Comparison of ENCODE assay signal across 9 mouse cellular contexts in the genomic region with DNA sequence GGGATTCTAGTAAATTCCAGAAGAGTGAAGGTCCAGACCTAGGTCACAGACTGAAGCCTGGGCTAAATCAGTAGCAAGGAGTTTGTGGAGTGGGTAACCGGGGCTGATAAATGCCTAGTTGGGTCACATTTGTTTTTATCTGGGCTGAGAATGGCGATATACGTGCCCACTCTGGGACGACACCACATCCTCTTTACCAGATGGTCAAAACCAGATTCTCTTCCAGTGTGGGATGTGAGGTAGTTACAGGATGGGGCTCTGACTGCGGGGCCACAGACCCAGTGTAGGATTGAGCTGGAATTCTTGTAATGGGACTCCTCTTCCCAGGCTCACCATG. TPM values are rescaled to one million over a fixed set of nuclear protein-coding genes. Genes with fewer than 3 reads are reported as not detected.
DNase-seq lines count a peak whose midpoint lies in the region; ATAC-seq and TF ChIP-seq lines count a peak whose summit lies in the region.
"Had no signal": no experiment of that assay in that cellular context is flagged by ENCODE, and none has a peak within 500 bp of the region (broad histone marks: within the 10 kb centered on the region; RNA-seq: fewer than 3 reads in every experiment).

No protein-coding gene starts in this region.

- H3K4me3 ChIP-seq in heart, embryonic 15.5 days = peak overlapping the region; percentile 20
- no peak overlapping the region for H3K4me3 ChIP-seq in midbrain, embryonic 11.5 days (ENCODE audit: low read depth, low read length)
- H3K4me3 ChIP-seq in midbrain, postnatal 0 days (ENCODE audit: low read depth, low read length) = no peak overlapping the region
- peak overlapping the region; percentile 42 for H3K4me3 ChIP-seq in intestine, embryonic 16.5 days (ENCODE audit: low read length)
- H3K4me3 ChIP-seq: erythroblast, embryonic 14.5 days had no signal

- no peaks in the 10 kb centered on the region for H3K36me3 ChIP-seq in heart, embryonic 15.5 days
- no peaks in the 10 kb centered on the region for H3K36me3 ChIP-seq in midbrain, embryonic 11.5 days (ENCODE audit: control insufficient read depth, insufficient read depth, low read length)
- no peaks in the 10 kb centered on the region for H3K36me3 ChIP-seq in midbrain, postnatal 0 days (ENCODE audit: insufficient read depth, low read length)
- H3K36me3 ChIP-seq in intestine, embryonic 16.5 days (ENCODE audit: control insufficient read depth, insufficient read depth, low read length) = no peaks in the 10 kb centered on the region

- TF ChIP-seq CTCF in midbrain, postnatal 0 days (IDR thresholded peaks at IDR 0.05) = no peak

- H3K27ac ChIP-seq in heart, embryonic 15.5 days = no peak overlapping the region
- H3K27ac ChIP-seq in midbrain, embryonic 11.5 days (ENCODE audit: low read depth, low read length) = no peak overlapping the region
- no peak overlapping the region for H3K27ac ChIP-seq in midbrain, postnatal 0 days (ENCODE audit: low read depth, low read length)
- H3K27ac ChIP-seq in intestine, embryonic 16.5 days (ENCODE audit: low read length) = peak overlapping the region; percentile 95
- H3K27ac ChIP-seq: liver, embryonic 14.5 days had no signal

- H3K9ac ChIP-seq in heart, embryonic 15.5 days = no peak overlapping the region
- H3K9ac ChIP-seq in midbrain, embryonic 11.5 days (ENCODE audit: low read length) = no peak overlapping the region
- H3K9ac ChIP-seq in midbrain, postnatal 0 days (replicated peaks; ENCODE audit: low read length, poor library complexity, severe bottlenecking) = no peak overlapping the region
- H3K9ac ChIP-seq in intestine, embryonic 16.5 days (ENCODE audit: low read depth, low read length) = peak overlapping the region; percentile 71
- H3K9ac ChIP-seq: liver, embryonic 14.5 days had no signal

- intact Hi-C loops in heart, postnatal 10 days (cut with DNase I) = no loop called here

- 32% methylated on average over 5 of the region's 5 CpGs for WGBS in heart, embryonic 15.5 days
- 70% methylated on average over 5 of the region's 5 CpGs for WGBS in midbrain, embryonic 11.5 days
- 82% methylated on average over 5 of the region's 5 CpGs for WGBS in midbrain, postnatal 0 days
- 39% methylated on average over 5 of the region's 5 CpGs for WGBS in intestine, embryonic 16.5 days

- peaks cover 10% of the 10 kb centered on the region for H3K27me3 ChIP-seq in heart, embryonic 15.5 days
- H3K27me3 ChIP-seq in midbrain, embryonic 11.5 days (ENCODE audit: control insufficient read depth, insufficient read depth, low read length) = peaks cover 2% of the 10 kb centered on the region; the same call in 1 of the 2 replicates
- H3K27me3 ChIP-seq in midbrain, postnatal 0 days (ENCODE audit: insufficient read depth, low read length) = no peaks in the 10 kb centered on the region
- H3K27me3 ChIP-seq in intestine, embryonic 16.5 days (replicated peaks; ENCODE audit: control insufficient read depth, insufficient read depth, low read length) = no peaks in the 10 kb centered on the region

- no peak for DNase-seq in heart, postnatal 10 days
- peak; percentile 83 for DNase-seq in midbrain, embryonic 11.5 days (ENCODE audit: low spot score, missing footprints)
- no peak for DNase-seq in midbrain, postnatal 0 days (ENCODE audit: low spot score)
- DNase-seq in right cerebral cortex, postnatal 25 days = no peak
- DNase-seq in urinary bladder, adult 18-20 months (ENCODE audit: low spot score in 2 of 2) = no peak

- peaks cover 25% of the 10 kb centered on the region for H3K4me1 ChIP-seq in heart, embryonic 15.5 days (replicated peaks)
- H3K4me1 ChIP-seq in midbrain, embryonic 11.5 days (ENCODE audit: control insufficient read depth, insufficient read depth, low read length) = peaks cover 3% of the 10 kb centered on the region; the same call in 1 of the 2 replicates
- no peaks in the 10 kb centered on the region for H3K4me1 ChIP-seq in midbrain, postnatal 0 days (ENCODE audit: insufficient read depth, low read length)
- H3K4me1 ChIP-seq in intestine, embryonic 16.5 days (ENCODE audit: control insufficient read depth, insufficient read depth, low read length) = peaks cover 18% of the 10 kb centered on the region

- H3K4me2 ChIP-seq in heart, embryonic 15.5 days = peak overlapping the region; percentile 49
- H3K4me2 ChIP-seq in midbrain, embryonic 11.5 days = no peak overlapping the region
- H3K4me2 ChIP-seq in midbrain, postnatal 0 days (ENCODE audit: low read depth, low read length, poor library complexity, severe bottlenecking) = no peak overlapping the region
- peak overlapping the region; percentile 58 for H3K4me2 ChIP-seq in intestine, embryonic 16.5 days (ENCODE audit: low read depth, low read length)

- ATAC-seq in heart, embryonic 15.5 days (replicated peaks; ENCODE audit: insufficient number of reproducible peaks, insufficient read depth, low FRiP score, low read depth) = no peak
- no peak for ATAC-seq in midbrain, embryonic 11.5 days (ENCODE audit: low FRiP score)
- no peak for ATAC-seq in midbrain, postnatal 0 days (ENCODE audit: low FRiP score)
- no peak for ATAC-seq in intestine, embryonic 16.5 days

- H3K9me3 ChIP-seq in heart, embryonic 15.5 days (replicated peaks) = no peaks in the 10 kb centered on the region
- H3K9me3 ChIP-seq in midbrain, embryonic 11.5 days (ENCODE audit: control insufficient read depth, low read length) = no peaks in the 10 kb centered on the region
- H3K9me3 ChIP-seq in midbrain, postnatal 0 days (ENCODE audit: low read length) = no peaks in the 10 kb centered on the region
- H3K9me3 ChIP-seq in intestine, embryonic 16.5 days (ENCODE audit: control insufficient read depth, low read length) = no peaks in the 10 kb centered on the region

RNA-seq across cellular contexts. Expression of a gene that starts 0.4 kb away (rescaled TPM):
- 0.77 and 1.1 TPM in 2 replicates for polyA plus RNA-seq in heart, embryonic 15.5 days (2015; fragmentation: Nextera tagmentation; extraction: Ambion mirVana)
- 100 to 1,000 TPM; 144 to 159 TPM for total RNA-seq in heart, postnatal 10 days (2021)
- polyA plus RNA-seq in midbrain, embryonic 11.5 days (2014; fragmentation: Nextera tagmentation; extraction: Ambion mirVana) = 0.07 TPM in 1 of 2 replicates, not detected in the other
- total RNA-seq in midbrain, postnatal 0 days (2014; rRNA removed) = 0.19 and 0.77 TPM in 2 replicates
- polyA plus RNA-seq in midbrain, postnatal 0 days (2015; fragmentation: Nextera tagmentation; extraction: Ambion mirVana) = not detected in 2 replicates
- 0.38 and 0.60 TPM in 2 replicates for polyA plus RNA-seq in intestine, embryonic 16.5 days (2015; fragmentation: Nextera tagmentation; extraction: Ambion mirVana)

RNA-seq across cellular contexts. Expression of a gene that starts 10.5 kb away (rescaled TPM):
- polyA plus RNA-seq in heart, embryonic 15.5 days (2015; fragmentation: Nextera tagmentation; extraction: Ambion mirVana) = 42.8 and 56.1 TPM in 2 replicates
- total RNA-seq in heart, postnatal 10 days (2021) = 10 to 100 TPM; 14.2 to 21.0 TPM
- 5.5 and 6.7 TPM in 2 replicates for polyA plus RNA-seq in midbrain, embryonic 11.5 days (2014; fragmentation: Nextera tagmentation; extraction: Ambion mirVana)
- total RNA-seq in midbrain, postnatal 0 days (2014; rRNA removed) = 4.3 and 6.6 TPM in 2 replicates
- 7.8 and 10.8 TPM in 2 replicates for polyA plus RNA-seq in midbrain, postnatal 0 days (2015; fragmentation: Nextera tagmentation; extraction: Ambion mirVana)
- polyA plus RNA-seq in intestine, embryonic 16.5 days (2015; fragmentation: Nextera tagmentation; extraction: Ambion mirVana) = 623 and 626 TPM in 2 replicates

RNA-seq across cellular contexts. Expression of a gene that starts 36.9 kb away (rescaled TPM):
- 254 and 307 TPM in 2 replicates for polyA plus RNA-seq in heart, embryonic 15.5 days (2015; fragmentation: Nextera tagmentation; extraction: Ambion mirVana)
- total RNA-seq in heart, postnatal 10 days (2021) = 100 to 1,000 TPM; 297 to 307 TPM
- 51.6 and 54.4 TPM in 2 replicates for polyA plus RNA-seq in midbrain, embryonic 11.5 days (2014; fragmentation: Nextera tagmentation; extraction: Ambion mirVana)
- total RNA-seq in midbrain, postnatal 0 days (2014; rRNA removed) = 29.3 and 41.9 TPM in 2 replicates
- 207 and 244 TPM in 2 replicates for polyA plus RNA-seq in midbrain, postnatal 0 days (2015; fragmentation: Nextera tagmentation; extraction: Ambion mirVana)
- 204 and 215 TPM in 2 replicates for polyA plus RNA-seq in intestine, embryonic 16.5 days (2015; fragmentation: Nextera tagmentation; extraction: Ambion mirVana)

RNA-seq across cellular contexts. Expression of a gene that starts 57.6 kb away (rescaled TPM):
- 7.9 and 10.0 TPM in 2 replicates for polyA plus RNA-seq in heart, embryonic 15.5 days (2015; fragmentation: Nextera tagmentation; extraction: Ambion mirVana)
- 1 to 10 TPM; 5.0 to 6.6 TPM for total RNA-seq in heart, postnatal 10 days (2021)
- 9.4 and 9.6 TPM in 2 replicates for polyA plus RNA-seq in midbrain, embryonic 11.5 days (2014; fragmentation: Nextera tagmentation; extraction: Ambion mirVana)
- 6.1 and 20.1 TPM in 2 replicates for total RNA-seq in midbrain, postnatal 0 days (2014; rRNA removed)
- 13.3 and 15.5 TPM in 2 replicates for polyA plus RNA-seq in midbrain, postnatal 0 days (2015; fragmentation: Nextera tagmentation; extraction: Ambion mirVana)
- polyA plus RNA-seq in intestine, embryonic 16.5 days (2015; fragmentation: Nextera tagmentation; extraction: Ambion mirVana) = 9.6 and 10.3 TPM in 2 replicates

RNA-seq across cellular contexts. Expression of a gene that starts 58.3 kb away (rescaled TPM):
- polyA plus RNA-seq in heart, embryonic 15.5 days (2015; fragmentation: Nextera tagmentation; extraction: Ambion mirVana) = 0.69 and 1.6 TPM in 2 replicates
- total RNA-seq in heart, postnatal 10 days (2021) = 1 to 10 TPM; 2.5 to 3.9 TPM
- polyA plus RNA-seq in midbrain, embryonic 11.5 days (2014; fragmentation: Nextera tagmentation; extraction: Ambion mirVana) = 0.20 and 0.37 TPM in 2 replicates
- total RNA-seq in midbrain, postnatal 0 days (2014; rRNA removed) = 2.4 and 2.6 TPM in 2 replicates
- 0.90 and 0.98 TPM in 2 replicates for polyA plus RNA-seq in midbrain, postnatal 0 days (2015; fragmentation: Nextera tagmentation; extraction: Ambion mirVana)
- 2.4 and 2.5 TPM in 2 replicates for polyA plus RNA-seq in intestine, embryonic 16.5 days (2015; fragmentation: Nextera tagmentation; extraction: Ambion mirVana)

Comparison
In these comparisons a context has a peak if more than half of its experiments do, and no peak if none do; other contexts are left out.
1. H3K4me2 ChIP-seq: peak in heart, embryonic 15.5 days (single experiment) and intestine, embryonic 16.5 days (single experiment); none in midbrain, embryonic 11.5 days (single experiment) and midbrain, postnatal 0 days (single experiment).
2. H3K4me3 ChIP-seq: peak in heart, embryonic 15.5 days (single experiment) and intestine, embryonic 16.5 days (single experiment); none in midbrain, embryonic 11.5 days (single experiment) and midbrain, postnatal 0 days (single experiment).
3. RNA of a gene that starts 10.5 kb away (polyA plus RNA-seq): 623 to 626 TPM in intestine, embryonic 16.5 days; 42.8 to 56.1 TPM in heart, embryonic 15.5 days, 7.8 to 10.8 TPM in midbrain, postnatal 0 days and 5.5 to 6.7 TPM in midbrain, embryonic 11.5 days; every median in the first group is over 10 times any median in the second.